Mouse (Mus musculus) ovary, postnatal 10 days (tissue): Measurements from ENCODE around the gene Ccp110.

ENCODE experiments used
- DNase-seq: peaks from one replicate; pipeline ENCODE4 v3.0.0; 2022; ENCODE audit warnings: low spot score

The Ccp110 gene

GRCm38 (mm10) chr7:118769655-118770054 is 57.3 kb downstream of the Ccp110 start:
- DNase-seq = no peak

GRCm38 (mm10) chr7:118773027-118773426 is 60.7 kb downstream of the Ccp110 start:
- no peak for DNase-seq

- no peak for DNase-seq
These were observed 63.6 kb downstream of the Ccp110 start for GRCm38 (mm10) chr7:118775991-118776390.

- DNase-seq = no peak
These were observed 64.1 kb downstream of the Ccp110 start for GRCm38 (mm10) chr7:118776491-118776890.

- DNase-seq = no peak
These were observed 65.4 kb downstream of the Ccp110 start for GRCm38 (mm10) chr7:118777598-118778394.

GRCm38 (mm10) chr7:118778561-118778960 is 66.2 kb downstream of the Ccp110 start:
- DNase-seq = no peak

GRCm38 (mm10) chr7:118783305-118784001 is 71.1 kb downstream of the Ccp110 start:
- DNase-seq = no peak

GRCm38 (mm10) chr7:118786091-118786490 is 73.7 kb downstream of the Ccp110 start:
- no peak for DNase-seq
